Mouse (Mus musculus): ENCODE data around the gene Akap2. TPM values are rescaled to one million over a fixed set of nuclear protein-coding genes. Genes with fewer than 3 reads are reported as not detected.

Akap2 gene
- polyA plus RNA-seq, 1 experiment from 2014 or later: 33.3 TPM

DNA sequence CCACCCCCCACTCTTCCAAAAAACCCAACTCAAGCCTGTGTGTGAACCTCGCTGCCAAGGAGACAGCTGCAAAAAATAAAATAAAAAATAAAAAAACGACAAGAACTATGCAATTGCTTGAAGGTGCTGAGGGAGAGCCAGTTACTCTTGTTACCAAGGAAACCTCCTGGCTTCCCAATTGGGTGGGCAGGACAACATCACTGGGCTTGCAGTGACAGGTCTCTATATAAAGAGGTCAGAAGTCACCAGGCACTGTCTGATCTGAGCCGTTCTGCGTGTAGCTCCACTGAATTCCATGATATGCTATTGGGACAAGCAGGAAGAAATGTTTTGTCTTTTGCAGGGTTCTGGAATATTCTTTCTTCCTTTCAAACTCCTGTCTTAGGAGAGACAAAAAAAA, 722 bp upstream of the Akap2 start:
- H3K9me3 ChIP-seq (replicated peaks): no peaks in the 10 kb centered on the region
- H3K4me1 ChIP-seq: peaks cover 40% of the 10 kb centered on the region
- 36% methylated on average over 4 of the region's 4 CpGs for WGBS
- no peak overlapping the region for H3K4me3 ChIP-seq
- DNase-seq (ENCODE audit: low spot score): no peak
- H3K27ac ChIP-seq: no peak overlapping the region
- H3K36me3 ChIP-seq: no peaks in the 10 kb centered on the region
- no peaks in the 10 kb centered on the region for H3K27me3 ChIP-seq (ENCODE audit: low read depth, poor library complexity, severe bottlenecking)

DNA sequence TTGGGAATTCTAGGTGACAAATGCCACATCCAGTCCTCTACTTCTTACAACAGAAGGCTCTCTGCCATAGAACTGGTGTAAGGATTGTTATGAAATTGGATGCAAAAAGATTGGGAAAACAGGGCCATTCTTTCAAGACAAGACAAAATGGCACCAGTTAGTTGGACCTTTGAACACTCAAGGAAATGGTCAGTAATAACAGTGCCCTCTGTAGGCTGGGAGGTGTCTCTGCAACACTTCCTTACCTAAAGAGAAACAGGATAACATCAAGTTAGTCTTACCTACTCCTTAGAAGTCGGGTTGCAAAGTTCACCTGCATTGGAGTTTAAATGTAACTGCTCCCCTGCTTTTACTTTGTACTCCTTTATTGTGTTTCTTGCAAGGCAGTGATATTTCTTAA, 1.9 kb downstream of the Akap2 start:
- no peak for DNase-seq (ENCODE audit: low spot score)
- H3K4me3 ChIP-seq: no peak overlapping the region
- H3K9me3 ChIP-seq (replicated peaks): no peaks in the 10 kb centered on the region
- H3K4me1 ChIP-seq: peaks cover 35% of the 10 kb centered on the region
- WGBS: 89% methylated on average over 1 of the region's 1 CpGs
- H3K27ac ChIP-seq: no peak overlapping the region
- H3K27me3 ChIP-seq (ENCODE audit: low read depth, poor library complexity, severe bottlenecking): no peaks in the 10 kb centered on the region
- H3K36me3 ChIP-seq: no peaks in the 10 kb centered on the region

DNA sequence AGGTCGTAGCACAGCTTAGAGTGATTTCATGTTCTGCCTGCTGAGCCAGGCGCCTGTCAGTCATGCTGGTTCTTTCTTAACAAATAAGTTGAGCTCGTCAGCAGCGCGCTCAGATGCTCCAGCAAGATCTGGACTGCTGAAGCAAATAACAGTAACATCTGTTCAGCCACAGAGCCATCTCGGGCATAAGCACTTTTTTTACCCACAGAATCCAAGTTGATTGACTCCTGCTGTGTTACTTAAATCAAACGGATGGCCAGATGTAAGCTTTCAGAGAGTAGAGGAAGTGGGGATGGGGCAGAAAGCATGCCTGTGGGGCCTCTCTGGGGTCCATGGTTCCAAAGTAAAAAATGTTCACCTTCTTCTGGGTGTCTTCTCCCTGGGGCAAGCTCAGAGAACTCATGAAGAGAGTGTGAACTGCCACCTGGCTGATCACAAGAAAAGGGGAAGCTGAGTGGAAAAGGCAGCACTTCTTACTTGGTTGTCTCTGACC, 3.5 kb downstream of the Akap2 start:
- 23% methylated on average over 7 of the region's 7 CpGs for WGBS
- no peaks in the 10 kb centered on the region for H3K36me3 ChIP-seq
- H3K27me3 ChIP-seq (ENCODE audit: low read depth, poor library complexity, severe bottlenecking): no peaks in the 10 kb centered on the region
- H3K9me3 ChIP-seq (replicated peaks): no peaks in the 10 kb centered on the region
- peak overlapping the region; percentile 50 for H3K27ac ChIP-seq
- DNase-seq (ENCODE audit: low spot score): peak; percentile 49
- H3K4me1 ChIP-seq: peaks cover 23% of the 10 kb centered on the region
- H3K4me3 ChIP-seq: no peak overlapping the region

DNA sequence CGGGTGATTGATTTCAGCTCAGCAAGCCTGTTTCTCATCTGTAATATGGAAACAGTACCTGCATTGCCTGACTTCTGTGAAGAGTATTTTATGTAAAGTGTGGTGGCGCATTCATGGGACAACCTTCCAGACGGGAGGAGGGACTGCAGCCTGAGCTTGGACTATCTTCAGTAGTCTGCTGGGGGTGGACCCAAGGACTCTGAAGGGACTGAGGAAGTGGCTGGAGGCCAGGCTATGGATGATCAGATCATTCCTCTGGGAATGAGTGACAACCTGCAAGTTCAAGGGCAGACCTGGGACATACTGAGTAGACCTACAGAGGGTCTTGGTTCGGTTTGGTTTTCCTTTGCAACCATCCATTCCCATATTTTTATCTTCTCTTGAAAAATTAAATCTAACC, 4.8 kb downstream of the Akap2 start:
- DNase-seq (ENCODE audit: low spot score): no peak
- H3K36me3 ChIP-seq: no peaks in the 10 kb centered on the region
- 91% methylated on average over 4 of the region's 4 CpGs for WGBS
- H3K27me3 ChIP-seq (ENCODE audit: low read depth, poor library complexity, severe bottlenecking): no peaks in the 10 kb centered on the region
- H3K9me3 ChIP-seq (replicated peaks): no peaks in the 10 kb centered on the region
- H3K4me1 ChIP-seq: peaks cover 15% of the 10 kb centered on the region
- H3K27ac ChIP-seq: no peak overlapping the region
- no peak overlapping the region for H3K4me3 ChIP-seq

DNA sequence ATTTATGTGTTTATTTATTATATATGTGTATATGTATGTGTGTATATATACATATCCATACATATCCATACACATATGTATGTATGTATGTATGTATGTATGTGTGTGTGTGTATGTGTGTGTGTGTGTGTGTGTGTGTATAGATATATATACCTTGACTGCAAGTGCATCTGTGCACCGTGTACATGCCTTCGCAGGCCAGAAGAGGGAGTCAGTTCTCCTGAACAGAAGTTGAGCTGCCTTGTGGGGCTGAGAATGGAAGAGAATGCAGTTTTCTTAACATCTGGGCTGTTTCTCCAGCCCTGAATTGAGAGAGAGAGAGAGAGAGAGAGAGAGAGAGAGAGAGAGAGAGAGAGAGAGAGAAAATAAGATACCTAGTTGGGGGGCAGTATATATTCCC, 6.2 kb downstream of the Akap2 start:
- WGBS: 47% methylated on average over 2 of the region's 2 CpGs

DNA sequence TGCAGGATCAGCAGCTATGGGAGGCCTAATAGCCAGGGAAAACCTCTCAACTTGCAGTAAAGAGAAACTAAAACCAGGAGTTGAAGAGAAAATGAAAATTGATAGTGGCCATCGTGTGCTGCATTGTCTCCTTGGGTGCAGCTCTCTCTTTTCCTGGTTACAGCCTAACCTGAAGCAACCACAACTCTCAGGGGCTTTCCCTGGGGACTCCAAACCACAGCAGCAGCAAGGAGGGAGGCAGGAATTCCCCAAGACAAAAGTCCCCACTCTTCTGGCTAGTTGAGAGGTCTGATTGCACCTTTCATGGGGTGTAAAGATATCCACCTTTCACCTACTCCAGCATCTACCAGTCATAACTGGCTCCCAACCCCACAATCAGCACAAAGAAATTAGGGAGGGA, 8.1 kb downstream of the Akap2 start:
- Histone ChIP-seq H3K27ac (no peak overlapping the region), H3K4me1 (peaks cover 11% of the 10 kb centered on the region), H3K27me3 (ENCODE audit: low read depth, poor library complexity, severe bottlenecking) (no peaks in the 10 kb centered on the region), H3K9me3 (replicated peaks) (no peaks in the 10 kb centered on the region), H3K36me3 (no peaks in the 10 kb centered on the region), H3K4me3 (no peak overlapping the region)
- DNase-seq (ENCODE audit: low spot score): no peak
- WGBS: 68% methylated on average over 1 of the region's 1 CpGs

More for the DNA sequence above, 6.2 kb downstream of the Akap2 start:
- H3K9me3 ChIP-seq (replicated peaks): no peaks in the 10 kb centered on the region
- no peak for DNase-seq (ENCODE audit: low spot score)
- no peaks in the 10 kb centered on the region for H3K36me3 ChIP-seq
- H3K4me1 ChIP-seq: peaks cover 13% of the 10 kb centered on the region
- H3K27me3 ChIP-seq (ENCODE audit: low read depth, poor library complexity, severe bottlenecking): no peaks in the 10 kb centered on the region
- no peak overlapping the region for H3K4me3 ChIP-seq
- H3K27ac ChIP-seq: no peak overlapping the region

DNA sequence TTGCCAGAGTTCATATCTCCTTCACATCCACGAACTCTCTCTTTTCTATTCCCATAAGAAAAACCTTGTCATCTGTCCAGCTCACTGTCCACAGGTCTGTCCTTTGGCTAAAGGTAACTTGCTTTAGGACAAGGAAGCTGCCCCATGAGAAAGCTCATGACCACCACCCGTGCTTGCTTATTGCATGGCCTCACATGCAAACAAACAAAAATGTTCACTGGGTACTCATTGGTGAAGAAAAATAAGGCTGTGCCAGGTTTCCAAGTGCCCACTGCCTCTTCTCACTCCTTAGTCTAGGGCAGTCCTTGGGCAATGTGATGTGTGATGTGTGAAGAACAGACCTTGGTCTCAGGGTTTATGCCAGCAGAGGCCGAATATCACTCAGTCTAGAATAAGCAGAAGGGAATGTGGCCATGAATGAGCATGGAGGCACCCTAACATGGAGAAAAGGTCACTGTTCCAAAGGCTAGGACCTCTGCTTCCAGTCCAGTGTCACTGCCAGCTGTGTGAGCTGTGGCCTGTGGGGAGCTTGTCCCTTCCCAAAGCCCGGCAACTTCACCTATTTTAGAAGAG, 11.2 kb downstream of the Akap2 start:
- Histone ChIP-seq H3K27me3 (ENCODE audit: low read depth, poor library complexity, severe bottlenecking) (no peaks in the 10 kb centered on the region), H3K36me3 (no peaks in the 10 kb centered on the region), H3K27ac (no peak overlapping the region), H3K9me3 (replicated peaks) (0 out of 2 replicates have a peak, but pooled peaks cover 3% of the 10 kb centered on the region), H3K4me3 (no peak overlapping the region), H3K4me1 (0 out of 2 replicates have a peak, but pooled peaks cover 4% of the 10 kb centered on the region)
- WGBS: 89% methylated on average over 4 of the region's 4 CpGs
- DNase-seq (ENCODE audit: low spot score): no peak

DNA sequence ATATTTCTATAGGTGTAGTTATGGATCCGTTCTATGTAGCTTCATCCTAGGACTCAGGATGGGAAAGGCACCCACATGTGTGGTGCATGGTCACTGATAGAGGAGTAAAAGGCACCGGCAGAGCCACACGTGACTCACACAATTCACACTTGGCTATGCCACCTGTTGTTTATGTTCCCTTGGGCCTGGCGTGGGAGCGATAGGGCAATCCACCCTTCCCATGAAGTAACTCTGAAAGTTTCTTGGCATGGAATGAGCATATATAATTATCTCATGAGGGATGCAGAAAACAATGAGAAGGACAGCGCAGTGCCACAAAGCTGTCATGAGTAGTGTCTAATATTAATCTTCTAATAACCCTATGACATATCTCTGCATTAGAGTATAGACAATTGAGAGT, 12.6 kb downstream of the Akap2 start:
- H3K9me3 ChIP-seq (replicated peaks): 0 out of 2 replicates have a peak, but pooled peaks cover 3% of the 10 kb centered on the region
- 93% methylated on average over 6 of the region's 6 CpGs for WGBS
- H3K27ac ChIP-seq: no peak overlapping the region
- no peak overlapping the region for H3K4me3 ChIP-seq
- H3K36me3 ChIP-seq: no peaks in the 10 kb centered on the region
- H3K27me3 ChIP-seq (ENCODE audit: low read depth, poor library complexity, severe bottlenecking): no peaks in the 10 kb centered on the region
- H3K4me1 ChIP-seq: peaks cover 2% of the 10 kb centered on the region; the same call in 1 of the 2 replicates
- no peak for DNase-seq (ENCODE audit: low spot score)

DNA sequence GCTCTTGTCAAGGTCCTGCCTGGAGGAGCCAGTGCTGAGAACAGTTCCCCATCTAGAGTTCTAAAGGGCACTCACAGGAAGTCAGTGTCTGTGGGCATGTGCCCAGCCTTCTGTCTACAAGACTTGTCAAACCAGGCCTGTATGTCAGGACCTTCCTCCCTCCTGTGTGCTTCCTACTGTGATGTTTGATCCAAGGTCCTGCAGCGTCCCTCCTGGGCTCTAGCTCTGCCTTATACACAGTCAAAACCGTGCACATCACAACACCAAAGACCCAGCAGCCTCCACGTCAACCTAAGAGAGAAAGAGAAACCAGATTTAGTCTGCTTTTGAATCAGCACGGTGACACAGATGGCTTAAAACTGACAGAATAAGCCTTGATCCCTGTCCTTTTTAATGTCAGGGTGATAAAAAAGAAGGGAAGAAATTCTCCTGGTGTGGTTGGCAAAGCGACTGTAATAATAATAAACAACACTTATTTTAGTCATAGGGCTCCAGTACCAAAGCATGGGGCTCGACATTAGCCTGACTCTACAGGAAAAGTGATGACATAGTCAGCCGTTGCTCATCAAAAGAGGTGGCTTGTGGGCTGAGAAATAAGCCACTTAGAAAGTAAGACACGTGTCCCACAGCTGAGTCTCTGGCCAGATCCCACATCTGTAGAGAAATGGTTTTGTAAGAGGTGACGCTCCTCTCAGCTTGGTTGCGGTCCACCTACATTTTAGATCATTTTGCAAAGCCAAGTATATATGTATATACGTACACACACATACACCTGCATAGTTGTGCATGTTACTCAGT, 13.5 kb downstream of the Akap2 start:
- H3K9me3 ChIP-seq (replicated peaks): 0 out of 2 replicates have a peak, but pooled peaks cover 3% of the 10 kb centered on the region
- WGBS: 87% methylated on average over 11 of the region's 11 CpGs
- no peaks in the 10 kb centered on the region for H3K36me3 ChIP-seq
- peaks cover 11% of the 10 kb centered on the region for H3K4me1 ChIP-seq
- H3K4me3 ChIP-seq: no peak overlapping the region
- H3K27ac ChIP-seq: 0 out of 2 replicates have a peak overlapping the region, but pooled peaks have one; percentile 38
- DNase-seq (ENCODE audit: low spot score): no peak
- no peaks in the 10 kb centered on the region for H3K27me3 ChIP-seq (ENCODE audit: low read depth, poor library complexity, severe bottlenecking)

DNA sequence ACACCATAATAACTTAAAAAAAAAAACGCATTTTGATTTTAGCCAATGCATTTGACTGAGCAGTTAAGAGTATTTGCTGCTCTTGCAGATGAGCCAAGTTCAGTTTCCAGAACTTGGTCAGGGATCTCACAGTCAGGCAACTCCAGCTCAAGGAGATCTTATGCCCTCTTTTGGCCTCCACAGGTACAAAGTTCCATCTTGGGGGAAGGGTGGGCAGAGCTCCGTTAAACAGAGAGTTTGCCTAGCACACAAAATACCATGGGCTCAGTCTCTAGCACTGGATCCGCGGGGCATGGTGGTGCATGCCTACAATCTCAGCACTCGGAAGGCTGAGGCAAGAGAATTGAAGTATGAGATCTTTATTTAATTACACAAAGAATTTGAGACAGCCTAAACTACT, 14.9 kb downstream of the Akap2 start:
- DNase-seq (ENCODE audit: low spot score): no peak
- Histone ChIP-seq H3K27ac (no peak overlapping the region), H3K4me3 (no peak overlapping the region), H3K4me1 (peaks cover 19% of the 10 kb centered on the region), H3K27me3 (ENCODE audit: low read depth, poor library complexity, severe bottlenecking) (no peaks in the 10 kb centered on the region), H3K9me3 (replicated peaks) (0 out of 2 replicates have a peak, but pooled peaks cover 3% of the 10 kb centered on the region), H3K36me3 (no peaks in the 10 kb centered on the region)
- 91% methylated on average over 5 of the region's 5 CpGs for WGBS

DNA sequence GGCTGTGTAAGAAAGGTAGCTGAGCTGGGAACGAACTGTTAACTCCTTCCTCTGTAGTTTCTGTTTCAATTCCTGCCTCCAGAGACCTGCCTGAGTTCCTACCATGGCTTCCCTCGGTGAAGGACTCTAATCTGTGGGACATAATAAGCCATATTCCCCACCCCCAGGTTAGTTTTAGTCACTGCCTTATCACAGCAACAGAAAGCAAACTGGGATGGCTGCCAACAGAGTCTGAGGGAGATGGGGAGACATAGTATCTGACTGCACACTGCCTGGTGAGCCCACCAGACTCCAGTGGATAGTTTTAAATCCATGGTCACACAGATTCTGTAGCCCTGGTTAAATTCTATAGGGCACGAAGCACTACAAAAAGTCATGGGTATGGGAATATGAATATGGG, 16.0 kb downstream of the Akap2 start:
- H3K36me3 ChIP-seq: peaks cover 3% of the 10 kb centered on the region; the same call in 1 of the 2 replicates
- H3K27me3 ChIP-seq (ENCODE audit: low read depth, poor library complexity, severe bottlenecking): no peaks in the 10 kb centered on the region
- 85% methylated on average over 3 of the region's 3 CpGs for WGBS
- peaks cover 28% of the 10 kb centered on the region for H3K4me1 ChIP-seq
- no peak overlapping the region for H3K4me3 ChIP-seq
- no peak for DNase-seq (ENCODE audit: low spot score)
- 0 out of 2 replicates have a peak, but pooled peaks cover 3% of the 10 kb centered on the region for H3K9me3 ChIP-seq (replicated peaks)
- 0 out of 2 replicates have a peak overlapping the region, but pooled peaks have one; percentile 40 for H3K27ac ChIP-seq

DNA sequence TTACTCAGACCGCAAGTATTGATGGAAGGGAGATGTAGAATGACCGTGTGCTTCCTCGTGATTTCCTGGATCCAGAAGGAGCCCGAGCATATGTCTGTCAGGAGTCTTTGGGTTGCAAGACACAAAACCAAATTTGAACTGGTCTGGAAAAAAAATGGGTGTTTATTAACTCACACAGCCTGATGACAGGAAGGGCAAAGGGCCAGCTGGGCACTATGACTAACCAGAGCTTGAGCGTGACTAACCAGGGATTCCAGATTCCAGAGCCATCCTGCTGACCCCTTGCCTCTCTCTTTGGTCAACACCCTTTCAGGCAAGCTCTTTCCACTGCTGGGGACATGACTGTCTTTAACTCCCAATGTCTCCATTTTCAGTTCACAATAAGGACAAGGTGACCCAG, 18.0 kb downstream of the Akap2 start:
- peak overlapping the region; percentile 44 for H3K27ac ChIP-seq
- 0 out of 2 replicates have a peak, but pooled peaks cover 3% of the 10 kb centered on the region for H3K9me3 ChIP-seq (replicated peaks)
- peaks cover 3% of the 10 kb centered on the region; the same call in 1 of the 2 replicates for H3K36me3 ChIP-seq
- H3K27me3 ChIP-seq (ENCODE audit: low read depth, poor library complexity, severe bottlenecking): no peaks in the 10 kb centered on the region
- no peak overlapping the region for H3K4me3 ChIP-seq
- no peak for DNase-seq (ENCODE audit: low spot score)
- H3K4me1 ChIP-seq: peaks cover 46% of the 10 kb centered on the region
- WGBS: 74% methylated on average over 5 of the region's 5 CpGs

Data from limb, embryonic 10.5 days (tissue).